Mouse (Mus musculus) midbrain, postnatal 0 days (tissue): Measurements from ENCODE around the gene Btn2a2. TPM values are rescaled to one million over a fixed set of nuclear protein-coding genes. Genes with fewer than 3 reads are reported as not detected.

Experiments used
- ATAC-seq: fragments of 200-750 bp; cut with Nextera tagmentation; 2 replicates; pipeline ENCODE4 v1.8.0; 2017; ENCODE audit warnings: moderate number of reproducible peaks, mild to moderate bottlenecking, moderate TSS enrichment, moderate library complexity; ENCODE audit not compliant: low FRiP score
- DNase-seq: peaks from one replicate; pipeline ENCODE4 v3.0.0-alpha.2; 2015; ENCODE audit warnings: low spot score
- H3K27ac ChIP-seq: fragments of 300-500 bp; sonication (generic); 2 replicates; pipeline ENCODE4 v1.5.1; 2014; ENCODE audit warnings: low read depth, mild to moderate bottlenecking, low read length, mixed read lengths
- H3K27me3 ChIP-seq: fragments of 300-500 bp; sonication (generic); 2 replicates; pipeline ENCODE4 v1.6.1; 2014; ENCODE audit warnings: low read length, control low read depth, mixed read lengths; ENCODE audit not compliant: insufficient read depth
- H3K36me3 ChIP-seq: fragments of 300-500 bp; sonication (generic); 2 replicates; pipeline ENCODE4 v1.6.1; 2014; ENCODE audit warnings: low read length, control low read depth, mixed read lengths; ENCODE audit not compliant: insufficient read depth
- H3K4me1 ChIP-seq: fragments of 300-500 bp; sonication (generic); 2 replicates; pipeline ENCODE4 v1.6.1; 2014; ENCODE audit warnings: mild to moderate bottlenecking, control low read depth, antibody characterized with exemption, low read length, mixed read lengths; ENCODE audit not compliant: insufficient read depth
- H3K4me2 ChIP-seq: fragments of 300-500 bp; sonication (generic); 2 replicates; pipeline ENCODE4 v1.6.1; 2014; ENCODE audit warnings: low read depth, mild to moderate bottlenecking, low read length, mixed read lengths; ENCODE audit not compliant: poor library complexity, severe bottlenecking
- H3K4me3 ChIP-seq: fragments of 300-500 bp; sonication (generic); 2 replicates; pipeline ENCODE4 v1.5.1; 2014; ENCODE audit warnings: low read depth, mild to moderate bottlenecking, low read length, moderate library complexity
- H3K9ac ChIP-seq: fragments of 300-500 bp; sonication (generic); replicated peaks from 2 replicates; pipeline ENCODE4 v1.6.1; 2014; ENCODE audit warnings: mild to moderate bottlenecking, low read length, moderate library complexity, mixed read lengths; ENCODE audit not compliant: poor library complexity, severe bottlenecking
- H3K9me3 ChIP-seq: fragments of 300-500 bp; sonication (generic); 2 replicates; pipeline ENCODE4 v1.6.1; 2016; ENCODE audit warnings: low read length, control low read depth
- CTCF ChIP-seq: IDR thresholded peaks from 2 replicates; pipeline ENCODE4 v1.5.1; 2016; ENCODE audit warnings: antibody characterized with exemption, mild to moderate bottlenecking
- WGBS: fragments of 180-500 bp; shearing (Covaris S2); extraction: QIAGEN DNeasy Blood & Tissue Kit; methylation state at CpG from one replicate; pipeline ENCODE4 v1.1.7; 2014; 5-methylcytosine and 5-hydroxymethylcytosine counted together
- polyA plus RNA-seq: library from polyadenylated mRNA; unstranded; fragments of >200 nt; fragmentation: Nextera tagmentation; extraction: Ambion mirVana; gene quantifications from 2 replicates; pipeline ENCODE4 v1.2.1, GENCODE M21; 2015
- total RNA-seq: library from RNA; depleted of rRNA; stranded (reverse); fragments of >200 nt; gene quantifications from 2 replicates; pipeline ENCODE4 v1.2.3, GENCODE M21; 2014

Btn2a2 gene
- total and polyA plus RNA-seq, 2 experiments from 2014 or later: 0.16 TPM; not detected in 1

DNA sequence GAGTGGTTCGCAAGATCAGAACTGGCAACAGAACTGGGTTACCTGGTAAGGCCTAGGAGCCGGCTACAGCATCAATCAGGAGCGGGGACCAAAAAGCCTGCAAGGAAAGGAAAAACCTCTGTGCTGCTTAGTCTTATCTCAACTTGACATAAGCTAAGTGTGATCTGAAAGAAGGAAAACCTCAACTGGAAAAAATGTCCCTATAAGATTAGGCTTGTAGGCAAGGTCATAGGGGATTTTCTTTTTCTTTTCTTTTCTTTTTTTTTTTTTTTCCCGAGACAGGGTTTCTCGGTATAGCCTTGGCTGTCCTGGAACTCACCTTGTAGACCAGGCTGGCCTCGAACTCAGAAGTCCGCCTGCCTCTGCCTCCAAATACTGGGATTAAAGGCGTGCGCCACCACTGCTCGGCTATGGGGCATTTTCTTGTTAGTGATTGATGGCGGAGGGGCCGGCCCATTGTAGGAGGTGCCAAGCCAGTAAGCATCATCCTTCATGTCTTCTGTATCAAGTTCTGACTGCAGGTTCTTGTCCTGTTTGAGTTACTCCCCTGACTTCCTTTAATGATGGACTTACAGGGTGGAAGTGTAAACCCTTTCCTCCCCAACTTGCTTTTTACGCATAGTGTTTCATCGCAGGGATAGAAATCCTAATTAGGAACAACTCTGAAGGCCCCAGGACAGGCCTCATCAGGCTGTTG is 18.3 kb upstream of the Btn2a2 start:
- Histone ChIP-seq H3K27ac (no peak overlapping the region), H3K9me3 (no peaks in the 10 kb centered on the region), H3K9ac (no peak overlapping the region), H3K4me1 (no peaks in the 10 kb centered on the region; the same call in 1 of the 2 replicates), H3K36me3 (no peaks in the 10 kb centered on the region), H3K27me3 (peaks cover 3% of the 10 kb centered on the region; the same call in 1 of the 2 replicates), H3K4me3 (no peak overlapping the region), H3K4me2 (peak overlapping the region; percentile 12; the same call in 1 of the 2 replicates)
- WGBS: 27% methylated on average over 14 of the region's 14 CpGs
- no peak for TF ChIP-seq CTCF
- no peak for ATAC-seq
- DNase-seq: no peak

DNA sequence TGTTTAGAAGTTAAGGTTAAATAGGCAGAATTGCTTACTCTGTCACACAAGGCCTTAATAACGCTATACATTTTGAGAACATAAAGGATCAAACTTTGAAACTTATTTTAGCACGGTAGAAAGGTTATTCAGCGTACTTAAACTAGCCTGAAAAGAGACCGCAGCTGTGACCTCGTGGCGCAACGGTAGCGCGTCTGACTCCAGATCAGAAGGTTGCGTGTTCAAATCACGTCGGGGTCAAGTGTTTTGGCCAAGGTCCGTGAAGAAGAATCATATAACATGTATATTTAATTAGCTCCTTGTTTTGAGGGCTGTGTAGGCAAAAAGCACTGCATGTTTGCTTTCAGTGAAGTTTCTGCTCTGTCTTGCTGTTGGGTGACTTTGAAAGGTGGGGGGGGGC is 17.7 kb upstream of the Btn2a2 start:
- ATAC-seq (no peak), DNase-seq (peak; percentile 27)
- no peak overlapping the region for H3K4me3 ChIP-seq

DNA sequence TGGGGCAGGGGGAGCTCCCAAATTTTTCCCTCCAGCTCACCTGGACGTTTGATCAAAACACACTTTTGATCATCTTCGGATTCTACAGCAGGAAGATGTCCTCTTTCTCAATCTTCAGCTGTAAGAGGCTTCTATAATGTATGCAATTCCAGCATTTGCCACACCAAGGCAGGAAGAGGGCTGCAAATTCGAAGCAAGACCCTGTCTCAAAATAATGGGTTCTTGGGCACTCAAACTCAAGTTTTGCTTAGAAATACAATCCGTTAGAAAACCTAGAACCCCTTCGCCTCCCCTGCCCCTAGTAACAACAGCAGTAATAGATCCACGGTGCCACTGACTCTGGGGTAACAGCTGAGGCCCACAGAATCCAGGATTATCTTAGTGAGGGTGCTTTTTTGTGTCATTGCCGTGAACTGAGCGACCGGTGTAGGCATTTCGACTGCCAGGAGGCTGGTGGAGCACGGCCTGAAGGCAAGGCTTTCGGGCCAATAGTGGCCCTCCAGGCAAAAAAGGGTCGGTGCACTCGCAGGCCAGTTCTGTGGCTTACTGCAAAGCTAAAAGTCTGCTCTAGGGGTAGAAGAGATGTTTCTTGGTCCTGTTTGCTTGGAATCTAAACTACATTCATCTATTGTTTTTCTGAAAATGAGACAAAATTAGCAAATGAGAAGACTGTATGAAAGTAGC is 17.1 kb upstream of the Btn2a2 start:
- 15% methylated on average over 14 of the region's 14 CpGs for WGBS
- ATAC-seq (no peak), DNase-seq (no peak)
- TF ChIP-seq CTCF: no peak
- peak overlapping the region; percentile 30 for H3K4me2 ChIP-seq
- H3K9me3 ChIP-seq: no peaks in the 10 kb centered on the region
- H3K36me3 ChIP-seq: no peaks in the 10 kb centered on the region
- H3K27me3 ChIP-seq: peaks cover 3% of the 10 kb centered on the region; the same call in 1 of the 2 replicates
- H3K4me1 ChIP-seq: no peaks in the 10 kb centered on the region; the same call in 1 of the 2 replicates
- no peak overlapping the region for H3K27ac ChIP-seq
- no peak overlapping the region for H3K9ac ChIP-seq
- peak overlapping the region; percentile 3; the same call in 1 of the 2 replicates for H3K4me3 ChIP-seq

More for the DNA sequence above, 17.7 kb upstream of the Btn2a2 start:
- Histone ChIP-seq H3K4me1 (no peaks in the 10 kb centered on the region; the same call in 1 of the 2 replicates), H3K9me3 (no peaks in the 10 kb centered on the region), H3K4me2 (peak overlapping the region; percentile 30; the same call in 1 of the 2 replicates), H3K9ac (no peak overlapping the region), H3K27me3 (peaks cover 3% of the 10 kb centered on the region; the same call in 1 of the 2 replicates), H3K27ac (no peak overlapping the region), H3K36me3 (no peaks in the 10 kb centered on the region)
- WGBS: 16% methylated on average over 13 of the region's 13 CpGs
- TF ChIP-seq CTCF: no peak

DNA sequence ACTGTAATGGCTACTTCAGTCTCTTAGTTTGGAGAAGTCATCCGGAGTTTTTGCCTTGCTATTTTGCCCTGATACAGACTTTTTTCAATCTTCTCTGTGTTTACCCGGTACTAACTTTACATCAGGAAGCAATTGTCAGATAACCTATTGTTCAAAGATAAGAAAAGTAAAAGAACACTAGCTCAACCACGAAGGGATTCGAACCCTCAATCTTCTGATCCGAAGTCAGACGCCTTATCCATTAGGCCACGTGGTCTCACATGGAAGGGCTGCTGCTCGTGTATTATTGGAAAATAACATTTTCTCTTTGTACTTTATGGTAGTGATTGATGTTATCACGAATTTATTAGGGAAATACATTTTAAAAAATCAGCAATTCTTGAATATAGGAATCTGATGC is 15.1 kb upstream of the Btn2a2 start:
- H3K9me3 ChIP-seq: no peaks in the 10 kb centered on the region
- H3K9ac ChIP-seq: no peak overlapping the region
- peak; percentile 76 for DNase-seq
- no peak overlapping the region for H3K4me2 ChIP-seq
- H3K4me1 ChIP-seq: no peaks in the 10 kb centered on the region; the same call in 1 of the 2 replicates
- H3K27me3 ChIP-seq: peaks cover 6% of the 10 kb centered on the region; the same call in 1 of the 2 replicates
- H3K36me3 ChIP-seq: no peaks in the 10 kb centered on the region
- H3K27ac ChIP-seq: no peak overlapping the region
- peak overlapping the region; percentile 9; the same call in 1 of the 2 replicates for H3K4me3 ChIP-seq
- no peak for ATAC-seq
- no peak for TF ChIP-seq CTCF
- 3% methylated on average over 9 of the region's 9 CpGs for WGBS

DNA sequence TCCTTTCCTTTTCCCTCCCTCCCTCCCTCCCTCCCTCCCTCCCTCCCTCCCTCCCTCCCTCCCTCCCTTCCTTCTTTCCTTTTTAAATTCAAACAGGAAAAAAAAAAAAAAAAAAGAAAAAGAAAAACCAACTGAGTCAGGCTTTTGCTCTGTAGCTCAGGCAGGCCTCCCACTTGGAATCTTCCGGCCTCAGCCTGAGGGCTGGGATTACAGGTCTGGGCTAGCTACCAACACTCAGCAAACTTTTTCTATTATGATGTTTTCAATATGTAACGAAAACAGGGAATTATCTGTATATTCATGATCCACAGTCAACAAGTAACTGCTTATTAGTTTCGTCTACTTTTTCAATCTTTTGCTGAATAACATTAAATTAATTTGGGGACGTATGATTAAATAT is 14.3 kb upstream of the Btn2a2 start:
- Histone ChIP-seq H3K4me2 (no peak overlapping the region), H3K4me3 (no peak overlapping the region), H3K27me3 (peaks cover 6% of the 10 kb centered on the region; the same call in 1 of the 2 replicates), H3K27ac (no peak overlapping the region), H3K9me3 (no peaks in the 10 kb centered on the region), H3K4me1 (no peaks in the 10 kb centered on the region; the same call in 1 of the 2 replicates), H3K9ac (no peak overlapping the region), H3K36me3 (no peaks in the 10 kb centered on the region)
- no peak for ATAC-seq
- WGBS: 48% methylated on average over 4 of the region's 4 CpGs
- no peak for DNase-seq
- TF ChIP-seq CTCF: no peak
